Mouse (Mus musculus) lung, postnatal 10 days (tissue): ENCODE measurements at regions not wholly inside any gene's neighbourhood (a gene's known extent, or its start where the extent isn't known, plus 50 kb on each side); places are given as distances from the start of the nearest gene placed in this dataset.

ENCODE experiments used
- DNase-seq: peaks from one replicate; pipeline ENCODE4 v3.0.0; 2021

DNA sequence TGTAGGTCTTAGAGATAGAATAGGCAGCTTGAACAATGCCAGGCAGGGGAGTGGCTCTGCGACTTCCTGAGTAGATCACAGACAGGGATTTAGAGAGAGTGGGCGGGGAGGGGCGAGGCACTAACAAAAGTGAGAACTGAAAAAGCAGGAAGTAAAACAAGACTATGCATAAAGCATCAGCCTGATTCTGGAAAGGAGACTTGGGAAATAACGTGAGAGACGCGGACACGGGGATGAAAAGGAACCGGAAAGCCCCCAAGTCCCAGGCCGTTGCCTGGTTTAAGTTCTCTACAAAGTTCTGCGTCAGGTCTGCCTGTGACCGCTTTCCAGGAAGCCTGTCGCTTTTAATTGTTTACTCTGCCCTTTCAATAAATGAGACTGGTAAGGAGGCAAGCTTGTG, 86.3 kb downstream of the D16Ertd472e start:
- peak; percentile 87 for DNase-seq

DNA sequence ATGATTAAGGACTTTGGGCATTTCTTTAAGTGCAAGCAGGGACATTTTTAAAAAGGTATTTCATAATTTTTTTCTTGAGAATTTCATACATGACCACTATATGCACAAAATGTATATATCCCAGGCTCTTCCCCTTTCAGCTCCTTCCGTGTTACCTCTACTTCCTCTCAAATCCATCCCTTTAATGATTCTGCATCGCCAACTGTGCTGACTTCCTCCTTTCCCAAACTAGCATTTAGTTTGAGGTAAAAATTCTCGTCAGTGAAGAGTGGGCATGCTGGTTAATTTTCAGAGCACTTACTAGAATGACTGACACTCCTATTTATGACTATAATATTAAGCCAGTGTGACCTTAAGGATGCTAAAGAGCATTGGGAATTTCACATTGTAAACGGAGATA, 86.9 kb downstream of the D16Ertd472e start:
- DNase-seq: no peak

DNA sequence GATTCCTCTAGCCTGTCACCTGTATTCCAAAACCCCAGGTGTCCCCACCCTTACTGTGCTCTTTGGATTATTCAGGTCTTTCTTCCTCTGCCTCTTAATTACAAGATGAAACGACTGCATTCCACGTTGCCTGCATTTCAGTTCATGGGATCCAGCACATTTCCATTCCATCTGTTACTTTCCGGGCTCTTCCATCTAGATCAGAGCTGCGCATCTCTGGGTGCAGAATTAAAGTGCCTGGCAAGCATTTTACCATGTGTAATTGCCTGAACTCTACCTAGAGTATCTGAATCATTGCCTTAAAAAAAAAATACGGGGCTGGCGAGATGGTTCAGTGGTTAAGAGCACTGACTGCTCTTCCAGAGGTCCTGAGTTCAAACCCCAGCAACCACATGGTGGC, 90.0 kb downstream of the D16Ertd472e start:
- DNase-seq: no peak

DNA sequence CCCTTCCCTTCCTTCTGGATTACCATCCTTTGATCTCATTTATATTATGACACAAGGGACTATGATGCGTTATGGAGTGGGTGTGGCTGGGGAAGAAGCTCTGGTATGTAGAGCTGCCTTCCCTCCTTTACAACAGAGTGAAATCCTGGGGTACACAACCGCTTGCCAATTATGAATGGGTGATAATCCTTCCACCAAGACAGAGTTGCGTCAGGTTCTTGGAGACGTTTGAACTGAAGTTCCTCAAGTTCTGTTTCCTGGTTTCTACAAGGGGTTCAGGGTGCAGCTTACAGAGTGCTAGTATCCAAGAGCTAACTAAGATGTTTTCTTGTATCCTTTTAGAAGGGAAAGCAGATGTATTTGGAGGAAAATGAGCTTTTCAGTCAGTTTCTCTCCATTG, 92.2 kb downstream of the D16Ertd472e start:
- DNase-seq: no peak

DNA sequence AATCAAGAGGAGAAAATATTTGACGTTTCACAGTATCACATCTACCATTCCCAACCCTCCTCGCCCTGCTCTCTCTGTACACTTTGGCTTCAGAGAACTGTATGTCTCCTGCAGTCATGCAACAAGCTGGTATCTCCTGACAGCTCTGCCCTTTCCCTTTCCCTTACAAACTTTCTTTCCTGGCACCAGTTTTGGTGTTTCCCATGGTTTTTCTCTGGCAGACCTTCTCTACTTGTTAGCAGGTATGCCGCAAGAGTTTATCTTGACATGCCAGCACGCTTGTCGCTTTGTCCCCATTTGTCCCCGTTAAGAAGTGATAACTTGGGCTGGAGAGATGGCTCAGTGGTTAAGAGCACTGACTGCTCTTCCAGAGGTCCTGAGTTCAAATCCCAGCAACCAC, 94.9 kb downstream of the D16Ertd472e start:
- DNase-seq: no peak

DNA sequence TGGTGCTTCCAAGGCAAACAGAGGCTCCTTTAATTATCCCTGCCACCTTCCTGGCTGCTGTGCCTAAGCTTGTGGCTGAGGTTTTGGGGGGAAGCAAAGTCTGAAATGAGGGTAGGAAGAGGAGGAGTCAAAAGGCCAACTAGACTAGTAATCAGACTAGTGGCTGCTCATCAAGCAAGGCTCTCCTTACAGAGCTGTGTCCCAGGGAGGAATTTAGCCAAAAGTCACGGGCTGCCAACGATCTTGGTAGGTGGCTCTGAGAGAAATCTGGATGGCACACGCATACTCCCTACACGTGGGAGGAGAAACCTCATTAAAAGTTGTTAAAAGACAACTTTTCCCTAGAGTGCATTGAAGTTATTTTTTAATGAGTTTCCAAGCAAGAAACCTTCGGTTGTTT, 95.4 kb downstream of the D16Ertd472e start:
- no peak for DNase-seq

DNA sequence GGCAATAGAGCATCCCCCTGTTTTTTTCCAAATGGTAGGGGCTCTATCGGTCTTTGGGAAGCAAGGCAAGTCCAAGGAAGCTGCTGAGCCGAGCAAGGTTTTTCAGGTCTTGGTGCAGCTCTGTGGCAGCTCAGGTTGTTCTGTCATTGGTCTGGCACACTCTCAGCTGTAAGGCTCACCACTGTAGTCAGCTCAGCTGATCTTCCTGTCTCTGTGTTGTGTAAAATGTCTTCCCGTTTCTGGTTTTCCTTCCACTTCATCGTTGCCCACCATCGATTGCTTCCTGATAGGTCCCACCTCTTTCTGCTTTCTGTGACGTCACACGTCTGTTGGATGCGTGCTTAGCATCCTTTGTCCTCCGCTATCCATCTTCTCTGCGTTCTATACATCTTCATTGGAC, 96.2 kb downstream of the D16Ertd472e start:
- DNase-seq: no peak

DNA sequence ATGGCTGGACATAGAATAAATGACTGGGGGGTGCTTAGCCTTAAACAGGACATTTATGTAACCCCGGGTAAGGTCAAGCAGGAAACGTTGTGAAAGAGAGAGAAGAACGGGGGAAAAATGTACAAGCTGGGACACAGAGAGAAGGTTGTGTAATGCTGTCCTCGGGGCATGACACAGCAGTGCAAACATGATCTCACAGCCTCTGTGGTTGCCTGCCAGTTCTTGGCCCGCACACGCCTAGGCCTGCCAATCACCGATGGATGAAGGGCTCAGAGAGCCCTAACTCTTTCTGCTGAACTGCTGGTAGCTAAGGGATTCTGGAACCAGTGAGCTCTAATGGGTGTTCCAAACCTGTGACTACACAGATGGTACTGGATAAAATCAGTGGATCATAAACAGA, 96.5 kb upstream of the Btg3 start:
- DNase-seq: peak; percentile 58

DNA sequence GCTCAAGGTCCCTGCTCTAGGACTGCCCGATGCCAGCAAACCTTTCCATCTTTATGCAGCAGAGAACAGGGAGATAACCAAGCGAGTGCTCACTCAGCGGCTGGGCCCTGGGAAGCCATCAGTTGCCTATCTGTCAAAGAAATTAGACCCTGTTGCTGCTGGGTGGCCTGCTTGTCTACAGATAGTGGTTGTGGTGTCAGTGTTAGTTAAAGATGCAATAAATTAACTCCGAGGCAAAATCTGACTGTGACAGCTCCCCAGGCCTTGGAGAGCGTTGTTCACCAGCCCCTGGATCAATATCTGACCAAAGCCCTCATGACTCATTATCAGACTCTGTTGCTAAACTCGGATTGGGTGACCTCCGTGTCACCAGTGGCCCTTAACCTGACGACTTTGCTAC, 83.0 kb upstream of the Btg3 start:
- DNase-seq: no peak

DNA sequence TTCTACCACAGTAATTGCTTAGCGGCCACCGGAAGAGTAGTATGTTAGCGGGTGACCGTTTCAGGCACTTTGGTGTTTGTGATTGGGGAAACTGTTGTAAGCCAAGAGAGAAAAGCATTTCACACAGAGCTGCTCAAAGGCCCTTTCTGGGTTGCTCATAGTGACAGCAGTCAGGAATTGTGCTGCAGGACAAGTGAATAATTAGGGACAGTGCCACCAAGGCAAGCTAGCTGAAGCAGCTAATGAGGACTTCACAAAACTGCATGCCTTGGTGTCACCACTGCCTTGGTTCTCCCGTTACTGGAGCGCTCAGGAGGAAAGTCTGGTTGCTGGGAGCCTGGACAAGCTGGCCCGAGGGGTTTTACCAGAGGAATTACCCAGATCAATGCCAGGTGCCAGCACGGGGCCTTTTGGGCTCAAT, 80.7 kb upstream of the Btg3 start:
- DNase-seq: no peak

DNA sequence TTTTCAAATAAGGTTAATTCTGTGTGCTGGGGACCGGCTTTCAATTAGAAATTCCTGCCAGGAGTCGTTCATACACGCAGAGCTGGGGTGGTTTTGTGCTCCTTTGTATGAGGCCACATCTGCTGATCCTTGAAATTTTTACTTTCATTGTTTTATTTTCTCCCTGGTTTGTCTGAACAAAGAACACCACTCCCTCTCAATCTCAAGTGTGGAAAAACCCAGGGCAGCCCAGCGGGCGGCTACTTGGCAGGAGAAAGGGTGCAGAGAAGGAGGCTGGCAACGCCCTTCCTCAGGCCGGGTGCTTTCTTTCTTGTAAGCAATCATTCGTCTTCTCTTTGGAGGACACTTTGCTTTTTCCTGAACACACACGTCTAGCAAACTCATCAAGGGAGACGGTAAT, 79.4 kb upstream of the Btg3 start:
- DNase-seq: peak; percentile 78

DNA sequence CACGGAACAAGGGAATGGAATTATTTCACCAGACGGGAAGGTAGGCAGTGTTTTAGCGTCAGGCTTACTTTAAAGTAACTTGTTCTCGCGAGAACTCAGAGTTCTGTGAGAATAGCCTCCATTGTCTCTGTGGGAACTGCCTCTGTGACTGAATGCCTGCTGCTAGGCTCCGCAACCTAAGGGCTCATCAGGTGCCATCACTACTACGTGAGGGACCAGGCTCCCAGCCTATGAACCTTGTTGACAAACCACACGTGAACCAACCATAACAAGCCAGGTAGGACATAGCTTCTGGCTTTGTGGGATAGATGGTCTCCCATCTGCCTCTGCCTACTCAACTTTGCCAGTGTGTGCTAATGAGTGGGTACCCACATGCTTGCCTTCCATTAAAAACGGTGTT, 77.5 kb upstream of the Btg3 start:
- no peak for DNase-seq

DNA sequence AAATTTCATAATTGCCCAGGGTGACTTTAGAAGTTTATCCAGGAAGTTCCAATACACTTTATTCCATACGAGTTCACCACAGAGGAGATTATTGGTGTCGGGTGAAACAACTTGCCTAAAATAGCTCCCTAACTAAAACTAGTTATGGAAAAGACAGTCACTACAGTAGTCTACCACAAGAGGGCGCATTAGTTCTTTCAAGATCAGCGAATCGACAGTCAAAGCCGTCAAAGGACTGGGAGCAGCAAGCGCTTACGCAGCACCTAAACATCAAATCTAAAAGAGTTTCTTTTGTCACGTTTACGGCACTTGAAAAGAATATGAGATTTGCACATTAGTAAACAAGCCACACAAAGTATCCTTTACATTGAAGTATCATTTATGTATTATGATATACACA, 75.3 kb upstream of the Btg3 start:
- DNase-seq: peak; percentile 76

DNA sequence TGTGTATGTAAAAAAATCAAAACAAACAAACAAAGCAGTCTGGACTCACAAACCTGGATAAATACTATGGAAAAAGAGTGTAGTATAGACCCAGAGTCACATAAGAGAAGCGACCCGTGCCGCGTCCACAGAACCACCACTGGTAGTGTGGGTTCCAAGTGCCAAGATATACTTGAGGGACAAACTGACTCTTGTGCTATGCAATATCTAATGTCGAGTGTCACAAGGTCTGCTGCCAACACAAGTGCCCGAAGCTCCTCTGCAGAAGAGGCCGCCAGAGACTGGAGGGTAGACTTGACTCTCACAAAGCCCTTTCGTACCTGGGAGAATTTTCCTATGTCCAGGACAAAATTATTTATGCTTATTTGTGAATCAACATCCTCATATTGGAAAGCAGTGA, 74.8 kb upstream of the Btg3 start:
- no peak for DNase-seq

DNA sequence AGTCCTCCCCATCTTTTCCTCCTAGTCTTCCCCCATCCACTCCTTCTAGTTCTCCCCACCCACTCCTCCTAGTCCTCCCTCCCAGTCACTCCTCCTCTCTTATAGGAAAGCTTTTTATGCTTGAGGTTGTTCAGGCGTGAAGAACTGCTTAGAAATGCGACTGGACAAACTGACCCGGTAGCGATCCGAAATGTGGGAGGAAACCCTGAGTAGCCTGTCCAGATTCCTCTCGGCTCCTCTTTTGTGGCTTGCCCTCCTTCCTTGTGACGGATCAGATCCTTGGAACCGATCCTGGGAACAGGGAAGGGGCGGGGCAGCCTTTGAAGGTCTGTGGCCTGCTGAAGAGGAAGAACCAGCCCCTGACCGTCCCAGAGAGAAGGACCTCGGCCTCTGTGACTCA, 74.3 kb upstream of the Btg3 start:
- DNase-seq: peak; percentile 55

DNA sequence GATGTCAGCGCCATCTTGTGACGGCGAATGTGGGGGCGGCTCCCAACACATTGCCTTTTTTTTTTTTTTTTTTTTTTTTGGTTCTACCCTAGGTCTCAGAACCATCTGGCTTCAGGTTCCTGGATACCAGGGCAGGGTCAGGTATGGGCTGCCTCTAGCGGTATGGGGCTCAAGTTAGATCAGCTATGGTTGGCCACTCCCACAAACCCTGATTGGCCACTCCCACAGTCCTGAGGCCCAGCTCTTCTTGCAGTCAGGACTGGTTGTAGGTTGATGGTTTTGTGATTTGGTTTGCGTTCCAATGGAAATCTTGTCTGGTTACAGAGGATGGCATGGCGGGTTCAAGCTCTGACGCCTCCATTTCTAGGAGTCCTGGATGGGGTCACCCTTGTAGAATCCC, 72.2 kb upstream of the Btg3 start:
- no peak for DNase-seq

DNA sequence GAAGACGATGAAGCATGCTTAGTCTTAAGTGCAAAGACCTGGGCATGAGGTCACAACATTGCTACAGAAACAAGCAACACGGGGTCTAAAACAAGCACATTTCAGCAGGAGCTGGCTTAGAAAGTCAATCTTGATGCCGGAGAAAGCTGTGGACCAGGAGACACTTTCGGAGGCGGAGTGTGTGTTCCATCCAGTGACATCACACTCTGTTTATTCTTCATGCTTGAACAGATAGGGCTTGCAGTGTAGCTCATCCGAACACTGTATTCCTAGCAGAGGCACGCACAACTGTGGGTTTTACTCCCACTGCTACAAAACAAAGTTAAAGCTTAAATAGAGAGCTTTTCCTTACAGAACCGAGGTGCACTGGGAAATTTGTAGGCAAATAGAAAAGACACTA, 66.3 kb upstream of the Btg3 start:
- no peak for DNase-seq

DNA sequence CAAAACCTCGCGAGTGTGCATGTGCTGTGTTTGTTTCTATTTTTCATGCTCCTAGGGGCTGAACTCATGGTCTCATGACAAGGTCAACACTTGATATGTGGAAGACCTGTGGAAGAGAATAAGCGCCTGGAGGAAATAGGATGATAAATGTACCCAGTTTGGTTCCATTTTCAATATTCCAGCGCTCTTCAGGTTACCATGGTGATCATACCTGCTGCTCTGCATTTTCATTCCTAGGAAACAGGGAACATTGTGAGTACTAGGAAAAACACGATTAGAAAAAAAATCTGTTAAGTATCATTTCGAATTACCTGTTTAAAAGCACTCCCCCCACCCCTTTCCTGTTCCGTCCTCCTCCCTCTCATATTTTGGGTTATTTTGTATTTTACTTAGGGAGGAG, 65.8 kb upstream of the Btg3 start:
- DNase-seq: no peak

DNA sequence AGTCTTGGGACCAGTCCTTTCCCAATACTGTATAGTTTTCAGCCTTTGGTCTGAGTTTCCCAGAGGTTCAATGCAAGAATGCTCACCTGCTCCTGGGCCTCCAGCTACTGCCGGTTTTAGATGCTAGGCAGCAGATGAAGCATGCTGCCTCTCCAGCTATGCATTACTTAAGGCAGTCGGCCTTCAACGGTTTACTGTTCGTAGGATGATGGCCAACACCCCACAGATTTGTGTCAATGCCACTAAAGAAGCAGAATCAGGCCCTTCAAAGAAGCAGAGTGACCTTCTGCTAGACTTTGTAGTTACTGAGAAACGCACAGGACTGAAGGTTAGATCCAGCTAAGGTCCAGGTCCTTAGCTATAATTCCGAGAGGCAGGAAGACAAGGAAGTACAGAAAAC, 65.0 kb upstream of the Btg3 start:
- no peak for DNase-seq

DNA sequence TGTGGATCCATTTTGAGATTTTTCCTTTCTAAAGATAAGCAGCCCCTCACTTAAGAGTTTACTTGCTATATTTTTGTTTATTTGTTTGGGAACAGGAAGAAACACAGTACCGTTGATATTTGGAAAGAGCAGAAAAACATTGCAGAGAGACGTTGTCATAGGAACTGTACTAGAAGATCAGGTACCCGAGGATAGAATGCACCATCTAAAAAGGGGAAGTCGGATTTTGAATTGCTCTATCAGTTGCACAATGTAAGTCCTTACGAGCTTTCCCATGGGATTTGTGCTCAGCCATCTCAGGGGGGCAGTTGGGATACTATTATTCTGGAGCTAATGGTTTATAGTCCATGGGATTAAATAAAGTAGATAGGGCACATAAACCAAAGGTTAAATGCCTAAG, 58.7 kb upstream of the Btg3 start:
- DNase-seq: no peak

DNA sequence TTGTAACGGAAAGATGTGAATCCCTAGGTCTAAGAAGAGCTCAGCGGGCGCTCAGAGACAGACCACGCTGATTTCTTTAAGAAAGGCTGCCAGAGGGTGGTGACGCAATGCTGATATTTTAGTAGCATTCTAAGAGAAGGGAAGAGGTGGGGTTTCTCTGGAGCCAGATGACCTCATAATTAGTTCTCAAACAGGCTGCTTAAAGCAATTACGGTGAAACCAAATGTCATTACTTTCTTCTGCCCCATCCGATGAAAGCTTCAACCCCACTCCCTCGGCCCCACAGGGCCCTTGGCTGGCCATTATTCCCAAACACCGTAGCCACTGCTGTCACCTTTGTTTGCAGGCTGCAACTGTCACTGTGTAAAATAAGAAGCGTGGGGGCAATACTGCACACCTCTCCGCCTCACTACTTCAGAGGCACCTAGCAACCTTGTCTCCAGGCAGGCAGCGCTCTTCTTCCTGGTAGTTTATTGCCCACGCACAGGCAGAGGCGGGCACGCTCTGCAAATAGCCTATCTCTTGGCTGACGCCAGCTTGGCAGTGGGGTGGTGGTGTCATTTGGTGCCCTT, 50.6 kb upstream of the Btg3 start:
- peak; percentile 42 for DNase-seq
